Mouse (Mus musculus): ENCODE measurements around the gene Thbs2. TPM values are rescaled to one million over a fixed set of nuclear protein-coding genes. Genes with fewer than 3 reads are reported as not detected.
A peak's percentile ranks its signal among the peaks of the same experiment; 100 is the strongest.
"Not testable (repeated sequence)": the region's sequence is repeated elsewhere in the genome, so short reads cannot be mapped to it uniquely, and the experiment has no call there.

Thbs2 gene
- total RNA-seq, 2 experiments from 2014 or later: 33.7 to 41.8 TPM

DNA sequence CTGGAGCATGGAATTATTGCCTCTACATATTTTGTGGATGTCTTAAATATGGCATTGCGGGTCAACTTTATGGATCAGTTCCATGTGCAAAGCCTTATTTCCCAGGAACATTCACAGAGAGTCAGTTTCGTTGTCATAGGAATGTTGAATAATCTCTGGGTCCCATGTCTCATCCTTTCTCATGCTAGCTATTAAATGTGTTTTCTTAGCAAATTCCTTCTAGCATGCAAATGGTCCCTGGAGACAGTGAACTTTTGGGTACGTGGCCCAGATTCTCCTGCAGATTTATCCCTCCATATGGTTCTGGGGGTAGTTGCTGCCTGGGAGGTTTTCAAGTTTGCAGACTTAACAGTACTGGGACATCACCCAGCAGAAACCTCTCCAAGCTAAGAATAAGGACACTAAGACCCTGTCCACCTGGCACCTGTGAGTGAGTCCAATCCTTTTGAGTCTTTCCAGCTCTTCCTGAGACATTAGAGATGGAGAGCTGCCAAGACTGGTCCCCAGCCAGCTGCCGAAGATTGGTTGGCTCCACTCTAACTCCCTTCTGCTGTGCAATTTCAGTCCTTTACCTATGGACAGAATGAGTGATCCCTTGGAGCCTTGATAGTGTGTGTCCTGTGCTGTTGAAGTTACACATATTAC is 45.9 kb downstream of the Thbs2 start:
- DNase-seq: no peak

DNA sequence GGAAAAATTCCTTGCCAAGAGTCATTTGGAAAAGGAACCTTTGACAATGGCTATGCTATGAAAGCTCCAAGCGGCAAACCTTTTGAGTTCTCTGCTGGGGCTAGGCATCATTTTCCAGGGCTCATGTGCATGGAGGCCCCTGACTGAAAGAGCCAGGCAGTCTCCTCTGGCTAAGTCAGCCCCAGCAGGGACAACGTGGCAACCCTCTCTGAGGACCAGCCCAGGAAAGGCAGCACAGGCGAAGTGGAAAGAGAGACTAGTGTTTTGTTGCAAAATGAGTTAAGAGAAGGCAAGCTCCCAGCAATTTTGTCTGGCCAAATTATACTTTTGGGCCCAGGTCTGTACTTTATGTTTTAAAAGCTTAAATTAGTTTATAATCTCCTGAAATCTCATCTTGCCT is 50.0 kb downstream of the Thbs2 start:
- no peak for DNase-seq
- intact Hi-C loops (cut with DNase I; ENCODE audit: low total_unique reads): no loop called here

More for the DNA sequence above, 45.9 kb downstream of the Thbs2 start:
- intact Hi-C loops (cut with DNase I; ENCODE audit: low total_unique reads): no loop called here

- intact Hi-C loops (cut with DNase I; ENCODE audit: low total_unique reads): no loop called here
- peak; percentile 84 for DNase-seq
Observed at GRCm38 (mm10) chr17:14640351-14641115, 53.5 kb downstream of the Thbs2 start.

DNA sequence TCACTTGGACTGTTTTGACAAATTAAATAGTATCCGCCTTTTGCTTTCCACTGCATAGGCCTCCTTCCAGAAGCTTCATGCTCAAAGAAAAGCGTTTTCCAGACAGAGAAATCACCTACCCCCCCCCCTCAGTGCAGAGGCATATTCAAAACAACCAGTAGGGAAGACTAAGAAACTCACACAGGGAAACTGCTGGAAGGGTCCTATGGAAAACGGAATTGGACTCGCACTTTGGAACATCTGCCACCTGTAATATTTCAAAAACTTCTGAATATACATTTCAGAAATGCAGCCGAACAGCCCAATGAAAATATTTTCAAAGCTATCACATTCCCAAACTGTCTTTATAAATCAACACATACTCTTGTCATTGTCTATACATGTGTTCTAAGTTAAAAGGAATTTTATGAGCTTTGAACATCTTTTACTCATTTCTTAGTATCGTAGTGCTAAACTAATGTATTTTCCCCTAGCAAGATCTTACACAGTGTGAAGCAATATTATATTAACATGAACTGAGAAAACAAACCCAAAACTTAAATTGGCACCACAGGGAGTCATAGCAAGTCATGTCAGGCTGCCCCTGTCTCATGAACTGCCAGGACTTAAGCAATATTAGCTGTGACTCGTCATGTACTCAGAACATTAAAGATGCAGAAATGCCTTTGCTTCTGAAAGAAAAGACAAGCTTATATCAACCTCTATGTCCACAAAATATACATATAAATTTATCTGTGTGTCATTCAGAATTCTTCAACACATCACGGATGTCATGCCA is 58.3 kb downstream of the Thbs2 start:
- intact Hi-C loops (cut with DNase I; ENCODE audit: low total_unique reads): no loop called here
- no peak for DNase-seq

- intact Hi-C loops (cut with DNase I; ENCODE audit: low total_unique reads): no loop called here
- DNase-seq: no peak
Observed at GRCm38 (mm10) chr17:14628901-14629300, 65.1 kb downstream of the Thbs2 start.

- DNase-seq: peak; percentile 47
- intact Hi-C loops (cut with DNase I; ENCODE audit: low total_unique reads): no loop called here
Observed at GRCm38 (mm10) chr17:14627828-14628338, 66.2 kb downstream of the Thbs2 start.

GRCm38 (mm10) chr17:14624433-14624832 is 69.6 kb downstream of the Thbs2 start:
- intact Hi-C loops (cut with DNase I; ENCODE audit: low total_unique reads): no loop called here
- DNase-seq: no peak

DNA sequence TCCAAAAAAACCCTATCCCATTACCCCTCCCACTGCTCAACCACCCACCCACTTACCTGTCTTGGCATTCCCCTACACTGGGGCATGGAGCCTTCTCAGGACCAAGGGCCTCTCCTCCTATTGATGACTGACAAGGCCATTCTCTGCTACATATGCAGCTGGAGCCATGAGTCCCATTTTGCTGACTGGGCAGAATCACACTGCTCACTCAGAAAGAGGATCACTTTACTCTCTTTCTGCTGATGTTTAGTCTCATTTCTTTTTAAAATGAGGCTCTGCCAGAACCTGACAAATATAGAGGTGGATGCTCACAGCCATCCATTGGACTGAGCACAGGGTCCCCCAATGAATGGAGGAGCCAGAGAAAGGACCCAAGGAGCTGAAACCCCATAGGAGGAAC is 73.0 kb downstream of the Thbs2 start:
- intact Hi-C loops (cut with DNase I; ENCODE audit: low total_unique reads); DNase-seq: not testable (repeated sequence)

GRCm38 (mm10) chr17:14620037-14620436 is 74.0 kb downstream of the Thbs2 start:
- intact Hi-C loops (cut with DNase I; ENCODE audit: low total_unique reads): no loop called here
- DNase-seq: no peak

GRCm38 (mm10) chr17:14619038-14619437 is 75.0 kb downstream of the Thbs2 start:
- DNase-seq: no peak
- intact Hi-C loops (cut with DNase I; ENCODE audit: low total_unique reads): no loop called here

Other genes starting within 250 kb of the Thbs2 start
- 1 to 10 TPM; 1.6 to 3.1 TPM for gene Wdr27, start 248.9 kb upstream of the Thbs2 start, total RNA-seq (2021)
- 10 to 100 TPM; 13.2 to 15.8 TPM for gene 1600012H06Rik, start 248.9 kb upstream of the Thbs2 start, total RNA-seq (2021)

Measured in gastrocnemius, postnatal 14 days (tissue).